Mouse (Mus musculus) megakaryocyte-erythroid progenitor cell, adult 5-6 weeks (primary cell): ENCODE measurements at regions not wholly inside any gene's neighbourhood (a gene's known extent, or its start where the extent isn't known, plus 50 kb on each side); places are given as distances from the start of the nearest gene placed in this dataset.

Experiments
- ATAC-seq: replicated peaks from 2 replicates; pipeline ENCODE4 v1.8.0; 2016; ENCODE audit warnings: mild to moderate bottlenecking, inconsistent platforms; ENCODE audit not compliant: severe bottlenecking, poor library complexity, low FRiP score, low TSS enrichment

DNA sequence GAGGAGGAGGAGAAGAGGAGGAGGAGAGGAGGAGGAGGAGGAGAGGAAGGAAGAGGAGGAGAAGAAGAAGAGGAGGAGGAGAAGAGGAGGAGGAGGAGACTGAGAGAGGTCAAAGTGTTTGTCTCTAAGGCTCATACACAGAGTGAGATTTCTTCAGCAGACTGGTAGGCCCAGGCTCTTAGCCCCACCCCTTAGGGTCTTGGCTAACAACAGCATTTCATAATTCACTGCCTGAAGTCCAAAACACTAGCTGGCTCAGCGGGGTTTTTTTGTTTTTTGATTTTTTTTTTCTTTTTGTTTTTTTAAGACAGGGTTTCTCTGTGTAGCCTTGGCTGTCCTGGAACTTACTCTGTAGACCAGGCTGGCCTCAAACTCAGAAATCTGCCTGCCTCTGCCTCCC, 86.5 kb upstream of the Barx2 start:
- ATAC-seq: no peak

DNA sequence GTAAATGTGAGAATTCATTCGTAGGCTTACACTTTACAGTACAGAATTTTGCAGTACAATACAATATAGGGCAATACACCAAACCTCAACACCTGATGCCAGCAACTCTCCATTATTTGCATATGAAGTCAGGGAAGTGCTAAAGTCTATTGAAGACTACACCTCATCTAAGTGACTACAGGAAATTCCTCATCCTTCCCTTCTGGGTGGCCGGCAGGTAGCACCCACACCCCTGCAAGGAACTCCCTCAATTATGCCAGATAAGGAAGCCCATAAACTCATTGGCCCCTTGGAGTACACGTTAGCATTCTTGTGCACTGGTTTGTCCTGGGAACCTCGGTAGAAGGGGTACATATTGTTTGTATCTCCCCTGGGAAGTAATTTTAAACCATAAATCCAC, 89.7 kb upstream of the Barx2 start:
- ATAC-seq: no peak

DNA sequence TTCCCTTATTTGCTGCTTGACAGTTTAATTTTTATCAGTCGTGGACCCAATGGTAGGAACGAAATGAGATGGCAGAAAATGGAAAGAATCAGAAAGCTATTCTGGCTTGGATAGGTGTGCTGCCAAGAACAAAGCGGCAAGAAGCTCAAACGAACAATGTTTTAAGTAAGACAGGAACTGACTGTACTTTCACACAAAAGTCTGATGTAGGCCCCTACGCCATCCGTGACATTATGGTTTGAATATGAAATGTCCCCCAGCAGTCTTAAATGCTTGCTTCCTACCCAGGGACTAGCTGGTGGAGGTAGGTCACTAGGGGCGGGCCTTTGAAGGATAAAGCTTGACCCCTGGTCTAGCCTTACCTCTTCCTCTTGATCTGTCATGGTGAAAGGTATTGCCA, 90.5 kb upstream of the Barx2 start:
- no peak for ATAC-seq

- no peak for ATAC-seq
Observed at GRCm38 (mm10) chr9:32005348-32005747, 92.1 kb upstream of the Barx2 start.

- ATAC-seq: no peak
Observed at GRCm38 (mm10) chr9:32006350-32006749, 93.1 kb upstream of the Barx2 start.

- ATAC-seq: no peak
Observed at GRCm38 (mm10) chr9:32010953-32011770, 97.9 kb upstream of the Barx2 start.

- no peak for ATAC-seq
Observed at GRCm38 (mm10) chr9:32016286-32016685, 99.7 kb upstream of the Arhgap32 start.

GRCm38 (mm10) chr9:32018020-32018419, 97.9 kb upstream of the Arhgap32 start:
- no peak for ATAC-seq

DNA sequence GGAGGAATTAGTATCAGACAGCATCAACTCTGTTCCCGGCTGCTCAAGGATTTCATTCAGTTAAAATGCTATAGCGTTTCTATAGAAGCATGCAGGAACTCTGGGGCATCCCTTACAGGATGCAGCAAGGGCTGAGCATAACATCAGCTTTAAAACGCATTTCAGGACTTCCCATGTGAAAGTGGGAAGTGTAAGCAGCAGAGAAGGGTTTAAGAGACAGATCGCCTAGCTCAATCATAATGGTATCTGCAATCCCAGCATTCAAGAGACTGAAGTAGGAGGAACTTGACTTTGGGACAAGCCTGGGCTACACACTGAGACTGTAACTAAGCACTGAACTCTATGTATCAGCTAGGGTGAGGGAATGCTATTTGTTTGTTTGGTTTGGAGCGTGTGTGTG, 96.2 kb upstream of the Arhgap32 start:
- ATAC-seq: no peak

- no peak for ATAC-seq
Observed at GRCm38 (mm10) chr9:32020942-32021731, 94.8 kb upstream of the Arhgap32 start.

DNA sequence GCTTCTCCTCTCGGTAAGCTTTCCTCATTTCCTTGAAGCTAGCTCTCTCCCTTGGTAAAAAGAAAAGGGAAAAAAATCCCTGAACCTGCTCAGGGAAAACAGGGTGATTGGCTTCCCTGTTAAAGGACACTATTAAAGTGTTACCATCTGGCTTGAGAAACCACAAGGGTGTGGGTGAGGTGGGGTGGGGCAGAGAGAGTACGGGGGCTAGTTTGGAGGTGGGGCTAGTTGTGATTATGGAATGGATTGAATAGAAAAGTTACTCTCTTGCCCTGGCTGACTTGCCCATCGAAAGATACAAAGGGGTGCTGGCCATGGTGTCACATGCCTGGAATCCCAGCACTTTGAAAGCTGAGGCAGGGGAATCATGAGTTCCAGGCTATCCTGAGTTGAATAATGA, 94.2 kb upstream of the Arhgap32 start:
- ATAC-seq: no peak

DNA sequence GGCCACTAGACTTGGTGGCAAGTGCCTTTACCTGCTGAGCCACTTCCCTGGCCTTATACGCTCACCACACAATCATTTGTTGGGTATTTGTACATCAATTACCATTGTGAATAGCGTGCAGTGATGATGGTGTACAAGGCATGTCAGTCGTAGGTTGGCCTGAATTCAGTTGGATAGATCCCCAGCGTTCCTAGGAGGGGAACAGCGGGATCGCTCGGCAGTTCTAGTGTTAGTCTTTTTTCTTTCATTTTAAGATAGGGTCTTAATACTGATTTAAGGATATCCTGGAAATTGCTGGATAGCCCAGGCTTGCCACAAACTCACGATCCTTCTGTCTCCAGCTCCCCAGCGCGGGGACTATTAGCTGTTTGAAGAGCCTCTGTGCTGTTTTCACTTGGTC, 92.9 kb upstream of the Arhgap32 start:
- no peak for ATAC-seq

DNA sequence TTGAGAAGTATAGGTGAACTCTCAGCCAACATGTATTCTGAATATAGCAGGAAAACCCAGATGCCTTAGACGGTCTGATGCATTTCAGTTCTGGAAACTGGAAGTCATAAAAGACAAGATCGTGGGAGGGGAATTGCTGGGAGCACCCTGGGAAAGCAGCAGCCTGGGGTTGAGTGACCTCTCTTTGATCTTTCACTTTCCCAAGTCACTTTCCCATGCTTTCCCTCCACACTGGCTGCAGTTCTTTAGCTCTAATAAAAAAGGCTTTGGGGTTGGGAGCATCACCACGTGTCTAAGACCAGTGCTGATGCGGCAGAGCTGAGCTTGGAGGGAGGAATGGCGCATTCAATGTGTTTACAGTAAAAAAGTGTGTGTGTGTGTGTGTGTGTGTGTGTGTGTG, 91.2 kb upstream of the Arhgap32 start:
- ATAC-seq: no peak

DNA sequence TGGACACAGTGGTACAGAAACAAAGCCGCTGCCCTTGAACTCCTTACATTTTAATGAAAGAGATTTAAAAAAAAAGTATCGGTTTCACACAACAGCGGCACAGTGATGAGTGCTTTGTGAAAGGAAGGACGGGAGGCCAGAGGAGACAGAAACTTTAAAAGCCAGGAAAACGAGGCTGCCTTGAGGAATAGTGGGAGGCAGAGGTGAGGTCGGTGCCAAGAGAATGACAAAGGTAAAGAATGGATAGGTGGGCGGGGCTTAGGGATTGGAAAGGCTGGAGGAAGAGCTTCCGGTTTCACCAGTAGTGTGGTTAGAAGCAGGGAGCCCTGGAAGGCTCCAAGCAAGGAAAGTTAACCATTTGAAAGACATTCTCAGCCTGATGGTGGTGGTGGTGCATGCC, 88.0 kb upstream of the Arhgap32 start:
- no peak for ATAC-seq

DNA sequence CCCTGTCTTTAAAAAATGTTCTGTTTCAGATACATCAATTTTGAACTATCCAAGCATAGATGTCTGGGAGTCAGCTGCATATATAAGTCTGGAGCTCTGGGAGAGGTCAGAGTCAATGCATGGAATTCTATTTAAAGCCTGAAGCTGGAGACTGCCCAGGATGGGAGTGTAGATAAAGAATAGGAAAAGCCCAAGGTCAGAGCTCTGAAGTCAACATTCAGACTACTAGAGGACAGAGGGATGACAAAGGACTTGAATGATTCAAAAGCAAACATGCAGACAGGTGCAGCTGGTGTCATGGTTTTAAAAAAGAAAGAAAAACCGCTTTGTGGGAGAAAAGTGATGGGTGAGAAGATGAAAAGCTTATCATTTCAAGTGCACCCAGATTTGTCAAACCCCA, 86.9 kb upstream of the Arhgap32 start:
- no peak for ATAC-seq

DNA sequence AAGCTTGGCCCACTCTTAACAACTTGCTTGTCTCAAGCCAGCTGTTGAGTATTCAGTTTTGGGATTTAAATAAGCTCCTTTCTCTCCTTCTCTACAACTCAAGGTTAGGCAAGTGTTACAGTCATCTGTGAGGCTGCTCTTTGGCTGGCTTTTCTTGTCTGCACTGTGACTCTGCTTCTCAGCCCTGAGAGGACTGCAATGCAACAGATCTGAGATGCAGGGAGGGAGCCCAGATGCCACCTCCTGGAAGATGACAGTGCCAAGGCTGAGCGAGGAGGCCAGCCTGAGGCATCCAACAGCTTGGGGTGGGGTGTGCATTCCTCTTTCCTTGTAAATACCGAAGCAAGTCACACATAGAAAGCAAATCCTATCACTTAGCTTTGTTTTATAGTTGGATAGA, 86.2 kb upstream of the Arhgap32 start:
- ATAC-seq: no peak

- ATAC-seq: no peak
Observed at GRCm38 (mm10) chr9:32030203-32030602, 85.7 kb upstream of the Arhgap32 start.

- 0 out of 2 replicates have a peak, but pooled peaks have one; percentile 43 for ATAC-seq
Observed at GRCm38 (mm10) chr9:32031950-32032453, 83.9 kb upstream of the Arhgap32 start.

DNA sequence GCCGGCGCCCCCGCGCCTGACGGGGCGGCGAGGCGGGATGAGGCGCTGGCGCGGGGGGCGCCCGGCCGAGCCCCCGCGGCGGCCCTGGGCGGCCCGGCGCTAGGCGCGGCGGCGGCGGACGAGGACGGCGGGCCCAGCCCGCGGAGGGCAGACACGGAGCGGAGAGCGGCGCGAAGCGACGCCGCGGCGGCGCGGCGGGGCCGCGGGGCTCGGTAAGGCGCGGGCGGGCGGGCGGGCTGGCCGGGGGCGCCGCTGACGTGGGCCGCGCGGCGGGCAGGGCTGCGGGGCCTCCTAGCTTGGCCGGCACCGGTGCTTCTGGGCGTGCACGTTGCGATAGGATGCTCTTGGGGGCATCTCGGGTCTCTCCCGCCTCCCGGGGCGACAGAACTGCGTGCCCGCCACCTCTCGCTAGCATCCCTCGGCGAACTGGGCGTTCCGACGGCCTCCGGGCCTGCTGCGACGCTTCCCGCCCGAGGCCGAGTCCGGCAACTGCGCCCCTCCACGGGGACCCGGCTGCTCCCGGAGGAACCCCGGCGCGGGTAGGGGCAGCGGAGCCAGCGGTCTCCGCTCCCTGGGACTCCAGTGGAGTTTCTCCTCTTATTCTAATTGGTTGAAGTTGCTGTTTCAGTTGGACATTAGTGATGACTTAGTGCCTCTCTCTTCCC, 83.3 kb upstream of the Arhgap32 start:
- 0 out of 2 replicates have a peak, but pooled peaks have one; percentile 28 for ATAC-seq

- no peak for ATAC-seq
Observed at GRCm38 (mm10) chr9:32033937-32034336, 82.0 kb upstream of the Arhgap32 start.
